Mouse (Mus musculus): Measurements from ENCODE around the gene Npas3. TPM values are rescaled to one million over a fixed set of nuclear protein-coding genes. Genes with fewer than 3 reads are reported as not detected.

The Npas3 gene
- polyA plus RNA-seq, 1 experiment from 2014 or later: 3.7 TPM

DNA sequence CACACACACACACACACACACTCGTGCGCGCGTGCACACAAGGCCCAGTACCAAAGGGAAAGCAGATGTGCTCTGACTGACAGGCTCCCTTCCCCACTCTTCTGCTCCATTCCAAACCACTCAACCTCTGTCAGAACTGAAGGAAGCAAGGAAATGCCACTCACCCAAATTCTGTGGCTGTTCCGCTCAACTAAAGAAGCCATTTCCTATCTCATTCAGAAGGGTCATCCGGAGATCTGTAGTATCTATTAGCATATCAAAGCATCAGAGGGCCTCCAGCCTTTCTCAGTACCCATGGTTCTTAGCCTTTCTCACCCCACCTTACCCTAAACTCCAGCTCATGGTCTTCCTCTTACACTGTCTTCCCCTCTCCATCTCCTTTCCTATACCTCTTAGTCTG, 854.0 kb downstream of the Npas3 start:
- DNase-seq (ENCODE audit: low spot score) (no peak), ATAC-seq (replicated peaks; ENCODE audit: low FRiP score, low TSS enrichment, low read depth) (no peak)
- 66% methylated on average over 6 of the region's 6 CpGs for WGBS
- Histone ChIP-seq H3K9ac (ENCODE audit: low read length) (no peak overlapping the region), H3K4me3 (ENCODE audit: low read depth, low read length) (no peak overlapping the region), H3K4me1 (replicated peaks; ENCODE audit: control insufficient read depth, insufficient read depth, low read length) (peaks cover 9% of the 10 kb centered on the region; the same call in 1 of the 2 replicates), H3K27ac (ENCODE audit: low read depth) (no peak overlapping the region), H3K4me2 (ENCODE audit: low read length) (no peak overlapping the region), H3K36me3 (ENCODE audit: control insufficient read depth, insufficient read depth, low read length) (no peaks in the 10 kb centered on the region), H3K9me3 (ENCODE audit: control insufficient read depth, low read length) (no peaks in the 10 kb centered on the region), H3K27me3 (replicated peaks; ENCODE audit: control insufficient read depth, insufficient read depth, low read length) (no peaks in the 10 kb centered on the region)

DNA sequence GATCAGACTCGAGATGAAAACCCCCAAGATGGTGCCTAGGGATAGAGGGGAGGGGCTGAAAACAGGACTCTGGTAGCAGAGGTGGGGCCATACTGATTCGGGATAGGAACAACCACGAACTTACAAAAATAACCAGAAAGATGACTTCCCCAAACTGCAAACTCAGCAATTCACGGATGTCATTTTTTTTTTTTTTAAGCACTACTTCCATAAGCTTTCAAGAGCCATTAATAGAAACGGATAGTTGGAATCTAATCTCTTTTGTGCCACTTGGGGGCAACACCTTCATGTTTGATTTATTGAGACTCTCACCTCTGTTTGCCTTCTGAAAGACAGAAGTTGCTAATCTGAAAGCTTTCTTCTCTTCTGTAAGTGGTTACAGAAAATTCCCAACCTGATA, 857.1 kb downstream of the Npas3 start:
- DNase-seq (ENCODE audit: low spot score): no peak
- Histone ChIP-seq H3K4me3 (ENCODE audit: low read depth, low read length) (no peak overlapping the region), H3K36me3 (ENCODE audit: control insufficient read depth, insufficient read depth, low read length) (no peaks in the 10 kb centered on the region), H3K9ac (ENCODE audit: low read length) (no peak overlapping the region), H3K27ac (ENCODE audit: low read depth) (no peak overlapping the region), H3K4me2 (ENCODE audit: low read length) (no peak overlapping the region), H3K4me1 (replicated peaks; ENCODE audit: control insufficient read depth, insufficient read depth, low read length) (peaks cover 9% of the 10 kb centered on the region; the same call in 1 of the 2 replicates), H3K27me3 (replicated peaks; ENCODE audit: control insufficient read depth, insufficient read depth, low read length) (no peaks in the 10 kb centered on the region), H3K9me3 (ENCODE audit: control insufficient read depth, low read length) (no peaks in the 10 kb centered on the region)
- WGBS: 57% methylated on average over 5 of the region's 5 CpGs
- no peak for ATAC-seq (replicated peaks; ENCODE audit: low FRiP score, low TSS enrichment, low read depth)

DNA sequence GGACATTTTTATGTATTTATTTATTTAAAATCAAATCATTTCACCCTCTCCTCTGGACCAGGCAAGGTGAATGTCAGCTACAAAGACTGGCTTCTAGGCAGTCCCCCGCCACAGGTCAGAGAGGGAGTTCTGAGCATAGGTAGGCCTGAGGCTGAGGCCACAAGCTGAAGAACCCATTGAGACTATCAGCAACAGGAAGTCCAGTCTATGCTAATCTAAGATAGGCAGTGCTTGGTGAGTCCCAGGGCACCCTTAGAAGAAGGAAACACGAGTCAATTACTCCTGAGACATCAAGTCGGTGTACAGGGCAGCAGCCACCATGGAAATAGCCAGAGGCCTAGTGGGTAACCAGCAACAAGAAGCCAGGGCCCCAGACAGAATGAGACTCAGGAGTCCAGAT, 857.5 kb downstream of the Npas3 start:
- no peaks in the 10 kb centered on the region for H3K27me3 ChIP-seq (replicated peaks; ENCODE audit: control insufficient read depth, insufficient read depth, low read length)
- no peak overlapping the region for H3K27ac ChIP-seq (ENCODE audit: low read depth)
- DNase-seq (ENCODE audit: low spot score) (no peak), ATAC-seq (replicated peaks; ENCODE audit: low FRiP score, low TSS enrichment, low read depth) (no peak)
- no peaks in the 10 kb centered on the region for H3K9me3 ChIP-seq (ENCODE audit: control insufficient read depth, low read length)
- WGBS: 83% methylated on average over 3 of the region's 3 CpGs
- H3K4me3 ChIP-seq (ENCODE audit: low read depth, low read length): no peak overlapping the region
- H3K9ac ChIP-seq (ENCODE audit: low read length): no peak overlapping the region
- H3K36me3 ChIP-seq (ENCODE audit: control insufficient read depth, insufficient read depth, low read length): no peaks in the 10 kb centered on the region
- H3K4me1 ChIP-seq (replicated peaks; ENCODE audit: control insufficient read depth, insufficient read depth, low read length): peaks cover 9% of the 10 kb centered on the region; the same call in 1 of the 2 replicates
- H3K4me2 ChIP-seq (ENCODE audit: low read length): no peak overlapping the region

DNA sequence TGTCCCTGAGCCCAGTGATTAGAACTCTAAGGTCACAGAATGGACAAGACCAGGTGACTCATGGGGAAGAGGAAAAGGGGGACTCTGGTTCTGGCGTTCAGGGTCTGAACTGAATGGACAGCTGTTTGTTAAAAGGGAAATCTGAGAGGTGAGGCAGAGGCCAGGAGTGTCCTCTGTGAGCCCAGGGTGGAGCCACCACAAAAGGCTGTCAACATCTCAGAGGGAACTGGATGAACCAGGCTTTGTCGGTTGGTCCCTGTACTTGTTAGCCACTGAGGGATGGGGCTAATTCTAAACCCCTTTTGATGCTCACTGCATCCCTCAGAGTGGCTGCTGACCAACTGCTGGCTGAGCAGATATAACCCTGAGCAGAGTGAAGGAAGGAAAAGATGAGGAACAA, 861.9 kb downstream of the Npas3 start:
- 49% methylated on average over 2 of the region's 2 CpGs for WGBS
- no peak overlapping the region for H3K9ac ChIP-seq (ENCODE audit: low read length)
- DNase-seq (ENCODE audit: low spot score) (no peak), ATAC-seq (replicated peaks; ENCODE audit: low FRiP score, low TSS enrichment, low read depth) (no peak)
- no peak overlapping the region for H3K27ac ChIP-seq (ENCODE audit: low read depth)
- no peaks in the 10 kb centered on the region for H3K27me3 ChIP-seq (replicated peaks; ENCODE audit: control insufficient read depth, insufficient read depth, low read length)
- no peaks in the 10 kb centered on the region for H3K9me3 ChIP-seq (ENCODE audit: control insufficient read depth, low read length)
- H3K4me3 ChIP-seq (ENCODE audit: low read depth, low read length): no peak overlapping the region
- no peaks in the 10 kb centered on the region for H3K36me3 ChIP-seq (ENCODE audit: control insufficient read depth, insufficient read depth, low read length)
- no peaks in the 10 kb centered on the region for H3K4me1 ChIP-seq (replicated peaks; ENCODE audit: control insufficient read depth, insufficient read depth, low read length)
- no peak overlapping the region for H3K4me2 ChIP-seq (ENCODE audit: low read length)

DNA sequence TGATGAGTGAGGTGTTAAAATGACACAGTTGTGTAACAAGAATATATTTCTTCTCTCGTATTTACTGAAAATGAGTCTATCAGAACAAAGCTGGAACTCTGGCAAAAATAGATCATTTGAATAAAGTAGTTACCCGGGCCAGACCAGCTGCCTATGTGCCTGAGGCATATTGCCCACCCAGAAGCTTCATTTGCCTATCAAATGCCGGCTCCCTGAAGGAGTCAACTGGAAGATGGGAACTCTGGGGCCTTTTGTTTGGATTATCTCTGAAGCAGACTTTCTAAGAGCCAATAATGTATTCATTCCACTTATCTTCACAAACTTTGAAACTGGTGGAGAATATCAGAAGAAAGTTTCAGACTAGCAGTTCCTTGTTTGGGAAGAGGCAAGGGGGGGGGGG, 862.5 kb downstream of the Npas3 start:
- 50% methylated on average over 3 of the region's 3 CpGs for WGBS
- no peak for DNase-seq (ENCODE audit: low spot score)

DNA sequence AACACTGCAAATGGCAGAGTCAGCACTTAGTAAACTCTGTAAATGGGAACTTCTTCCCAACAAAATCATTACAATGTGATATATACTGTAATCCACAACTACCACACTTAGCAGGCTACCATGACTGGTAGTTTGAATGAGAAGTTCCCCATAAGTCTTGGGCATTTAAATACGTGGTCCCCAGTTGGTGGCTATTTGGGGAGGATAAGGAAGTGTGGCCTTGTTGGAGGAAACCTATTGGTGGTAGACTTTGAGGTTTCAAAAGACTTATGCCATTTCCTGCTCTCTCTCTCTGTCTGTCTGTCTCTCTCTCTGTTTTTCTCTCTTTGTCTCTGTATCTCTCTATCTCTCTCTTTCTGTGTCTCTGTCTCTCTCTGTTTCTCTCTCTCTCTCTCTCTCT, 871.9 kb downstream of the Npas3 start:
- Histone ChIP-seq H3K9ac (ENCODE audit: low read length) (no peak overlapping the region), H3K9me3 (ENCODE audit: control insufficient read depth, low read length) (no peaks in the 10 kb centered on the region), H3K4me2 (ENCODE audit: low read length) (no peak overlapping the region), H3K27ac (ENCODE audit: low read depth) (no peak overlapping the region), H3K36me3 (ENCODE audit: control insufficient read depth, insufficient read depth, low read length) (no peaks in the 10 kb centered on the region), H3K4me3 (ENCODE audit: low read depth, low read length) (no peak overlapping the region), H3K27me3 (replicated peaks; ENCODE audit: control insufficient read depth, insufficient read depth, low read length) (no peaks in the 10 kb centered on the region), H3K4me1 (replicated peaks; ENCODE audit: control insufficient read depth, insufficient read depth, low read length) (no peaks in the 10 kb centered on the region)
- ATAC-seq (replicated peaks; ENCODE audit: low FRiP score, low TSS enrichment, low read depth) (no peak), DNase-seq (ENCODE audit: low spot score) (no peak)
- WGBS: 59% methylated on average over 1 of the region's 1 CpGs

More for the DNA sequence above, 862.5 kb downstream of the Npas3 start:
- H3K4me3 ChIP-seq (ENCODE audit: low read depth, low read length): no peak overlapping the region
- H3K36me3 ChIP-seq (ENCODE audit: control insufficient read depth, insufficient read depth, low read length): no peaks in the 10 kb centered on the region
- no peak overlapping the region for H3K9ac ChIP-seq (ENCODE audit: low read length)
- H3K27ac ChIP-seq (ENCODE audit: low read depth): no peak overlapping the region
- ATAC-seq (replicated peaks; ENCODE audit: low FRiP score, low TSS enrichment, low read depth): no peak
- H3K4me2 ChIP-seq (ENCODE audit: low read length): no peak overlapping the region
- no peaks in the 10 kb centered on the region for H3K27me3 ChIP-seq (replicated peaks; ENCODE audit: control insufficient read depth, insufficient read depth, low read length)
- H3K4me1 ChIP-seq (replicated peaks; ENCODE audit: control insufficient read depth, insufficient read depth, low read length): no peaks in the 10 kb centered on the region
- H3K9me3 ChIP-seq (ENCODE audit: control insufficient read depth, low read length): no peaks in the 10 kb centered on the region

DNA sequence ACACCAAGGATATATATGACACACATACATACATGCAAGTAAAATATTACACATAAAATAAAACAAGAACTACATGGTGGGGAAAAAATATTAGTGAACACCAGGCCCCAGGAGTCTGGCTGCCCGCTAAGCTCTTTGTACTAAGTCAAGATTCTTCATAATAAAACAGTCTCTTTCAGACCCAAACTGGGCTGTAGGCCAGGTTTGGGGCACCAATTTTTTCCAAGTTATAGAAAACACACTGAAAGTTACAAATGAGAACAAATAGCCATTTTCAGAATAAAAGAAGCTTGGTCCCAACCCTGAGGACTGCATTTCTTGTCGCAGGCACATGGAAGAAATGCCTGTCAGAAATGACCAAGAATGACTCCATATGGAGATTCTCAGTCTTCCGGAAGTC, 872.8 kb downstream of the Npas3 start:
- no peaks in the 10 kb centered on the region for H3K4me1 ChIP-seq (replicated peaks; ENCODE audit: control insufficient read depth, insufficient read depth, low read length)
- no peak overlapping the region for H3K9ac ChIP-seq (ENCODE audit: low read length)
- no peak for ATAC-seq (replicated peaks; ENCODE audit: low FRiP score, low TSS enrichment, low read depth)
- H3K27ac ChIP-seq (ENCODE audit: low read depth): no peak overlapping the region
- no peaks in the 10 kb centered on the region for H3K27me3 ChIP-seq (replicated peaks; ENCODE audit: control insufficient read depth, insufficient read depth, low read length)
- H3K9me3 ChIP-seq (ENCODE audit: control insufficient read depth, low read length): no peaks in the 10 kb centered on the region
- DNase-seq (ENCODE audit: low spot score): no peak
- no peak overlapping the region for H3K4me2 ChIP-seq (ENCODE audit: low read length)
- no peaks in the 10 kb centered on the region for H3K36me3 ChIP-seq (ENCODE audit: control insufficient read depth, insufficient read depth, low read length)
- WGBS: 77% methylated on average over 3 of the region's 3 CpGs
- H3K4me3 ChIP-seq (ENCODE audit: low read depth, low read length): no peak overlapping the region

Measured in intestine, embryonic 14.5 days (tissue).